Mouse (Mus musculus): ENCODE results near the gene Gm15262.
"Not testable (repeated sequence)": the region's sequence is repeated elsewhere in the genome, so short reads cannot be mapped to it uniquely, and the experiment has no call there.

Gene Gm15262

DNA sequence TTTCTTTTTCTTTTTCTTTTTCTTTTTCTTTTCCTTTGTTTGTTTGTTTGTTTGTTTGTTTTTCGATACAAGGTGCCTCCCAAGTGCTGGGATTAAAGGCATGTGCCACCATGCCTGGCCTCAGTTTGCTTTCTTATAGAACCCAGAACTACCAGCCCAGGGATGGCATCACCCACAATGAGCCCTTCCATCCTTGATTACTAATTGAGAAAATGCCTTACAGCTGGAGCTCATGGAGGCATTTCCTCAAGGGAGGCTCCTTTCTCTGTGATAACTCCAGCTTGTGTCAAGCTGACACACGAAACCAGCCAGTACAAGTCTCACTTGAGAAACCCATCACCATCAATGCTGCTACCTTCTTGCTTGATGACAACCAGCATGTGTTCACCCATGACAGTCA lies at the start of gene Gm15262:
Gene Gm15262 (plus strand): TSS at position 301 of the 400 bp plus-strand sequence.
- not testable (repeated sequence) for DNase-seq (ENCODE audit: low spot score in 2 of 2)

DNA sequence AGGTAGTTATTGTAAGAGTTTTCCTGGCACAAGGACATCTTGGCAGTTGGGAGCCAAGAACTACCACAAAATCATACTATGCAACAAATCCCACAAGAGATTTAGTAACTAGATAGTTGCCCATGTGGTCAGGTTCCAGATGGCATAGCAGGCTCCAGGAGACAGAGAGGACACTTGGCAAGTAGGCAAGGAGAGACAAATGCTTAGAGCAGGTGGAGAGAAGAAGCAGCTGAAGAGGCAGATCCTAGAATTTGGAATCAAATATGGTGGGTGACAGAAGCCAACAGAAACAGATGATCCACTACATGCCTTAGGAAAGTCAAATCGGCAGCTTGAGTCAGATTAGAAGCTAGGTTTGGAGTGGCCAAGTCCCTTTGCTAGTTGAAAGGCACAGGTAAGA lies 20.9 kb downstream of the Gm15262 start:
- DNase-seq (ENCODE audit: low spot score in 2 of 2) = no peak

DNA sequence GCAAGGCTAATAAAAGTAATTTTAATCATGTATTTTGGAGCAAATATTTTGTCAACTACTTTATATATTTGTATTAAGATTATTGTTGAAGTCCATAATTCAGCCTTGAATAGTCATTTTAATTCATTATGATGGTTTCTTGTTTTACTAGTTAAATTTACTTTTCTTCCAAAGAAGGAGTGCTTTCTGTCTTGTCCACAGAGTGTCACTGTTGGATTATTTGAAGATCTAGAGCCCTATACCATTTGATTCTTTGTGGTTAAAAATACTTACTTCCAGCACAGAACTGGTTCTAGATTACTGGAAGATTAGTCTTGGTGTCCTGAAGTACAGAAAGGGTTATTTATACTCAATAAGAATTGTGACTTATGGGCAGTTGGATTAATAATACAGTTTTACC lies 29.2 kb downstream of the Gm15262 start:
- DNase-seq (ENCODE audit: low spot score in 2 of 2) = no peak

DNA sequence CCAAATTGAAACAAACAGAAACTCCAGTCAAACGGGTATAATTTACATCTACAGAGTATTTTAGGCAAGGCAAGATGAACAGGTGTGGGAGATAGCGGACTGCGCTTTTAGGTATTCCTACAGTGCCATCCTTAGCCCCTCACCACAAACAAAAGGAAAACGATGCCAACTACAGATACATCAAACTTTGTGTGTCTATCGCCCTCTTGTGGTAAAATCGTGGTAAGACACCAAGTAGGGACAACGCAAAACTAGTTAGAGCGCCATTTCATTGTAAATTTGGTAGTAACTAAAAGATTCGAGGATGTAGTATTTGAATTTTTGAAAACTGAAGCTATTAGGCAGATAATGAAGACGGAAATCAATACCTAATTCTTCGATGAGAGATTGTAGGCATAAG lies 83.7 kb downstream of the Gm15262 start:
- no peak for DNase-seq (ENCODE audit: low spot score in 2 of 2)

DNA sequence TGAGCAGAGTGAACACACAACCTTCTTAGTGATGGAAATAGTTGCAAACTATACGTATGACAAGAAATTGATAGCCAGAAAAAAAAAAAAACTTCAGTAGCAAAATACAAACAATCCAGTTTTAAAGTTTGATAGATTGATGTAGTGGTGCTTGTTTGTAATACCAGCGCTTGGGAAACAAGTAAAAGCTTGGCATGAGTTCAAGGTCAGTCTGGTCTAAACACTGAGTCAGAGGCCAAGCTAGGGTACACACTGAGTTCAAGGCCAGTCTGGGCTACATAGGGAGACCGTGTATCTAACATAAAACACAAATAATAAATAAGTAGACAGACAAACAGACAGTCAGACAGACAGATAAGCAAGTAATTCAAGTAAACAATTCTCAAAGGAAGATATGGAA lies 84.2 kb downstream of the Gm15262 start:
- no peak for DNase-seq (ENCODE audit: low spot score in 2 of 2)

DNA sequence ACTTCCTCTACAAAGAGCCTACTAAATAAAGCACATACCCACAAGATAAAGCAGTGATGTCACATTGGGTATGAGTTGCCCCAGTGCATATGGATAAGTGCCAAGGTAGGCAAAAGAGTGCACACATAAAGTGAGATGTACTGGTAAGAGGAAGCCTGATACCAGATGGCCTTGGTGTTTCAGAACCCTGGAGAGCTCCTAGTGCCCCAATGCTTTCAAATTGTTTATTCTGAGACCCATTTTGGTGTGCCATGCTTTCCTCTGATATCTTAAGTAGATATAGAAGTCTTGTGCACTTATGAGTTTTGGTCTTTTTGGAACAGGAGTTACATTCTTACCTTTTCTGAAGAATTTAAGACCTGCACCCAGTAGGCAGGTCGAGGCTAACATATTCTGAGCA lies 88.3 kb downstream of the Gm15262 start:
- peak in 1 of 2 experiments; percentile 11 for DNase-seq (ENCODE audit: low spot score in 2 of 2)

DNA sequence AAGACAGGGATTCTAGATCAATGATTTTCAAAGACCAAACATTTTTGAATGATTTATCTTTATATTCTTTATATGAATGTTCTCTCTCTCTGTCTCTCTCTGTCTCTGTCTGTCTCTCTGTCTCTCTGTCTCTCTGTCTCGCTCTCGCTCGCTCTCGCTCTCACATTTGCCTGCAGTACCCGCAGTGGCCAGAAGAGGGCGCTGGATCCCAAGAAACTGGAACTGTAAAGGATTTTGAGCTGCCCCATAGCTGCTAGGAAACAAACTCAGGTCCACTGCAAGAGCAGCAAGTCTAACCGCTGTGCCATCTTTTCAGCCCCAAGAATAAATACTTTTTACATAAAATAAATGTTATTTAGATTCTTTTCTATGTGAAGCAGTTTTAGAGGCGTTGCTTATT lies 98.5 kb downstream of the Gm15262 start:
- peak; percentile 35 to 45 for DNase-seq (ENCODE audit: low spot score in 2 of 2)

DNA sequence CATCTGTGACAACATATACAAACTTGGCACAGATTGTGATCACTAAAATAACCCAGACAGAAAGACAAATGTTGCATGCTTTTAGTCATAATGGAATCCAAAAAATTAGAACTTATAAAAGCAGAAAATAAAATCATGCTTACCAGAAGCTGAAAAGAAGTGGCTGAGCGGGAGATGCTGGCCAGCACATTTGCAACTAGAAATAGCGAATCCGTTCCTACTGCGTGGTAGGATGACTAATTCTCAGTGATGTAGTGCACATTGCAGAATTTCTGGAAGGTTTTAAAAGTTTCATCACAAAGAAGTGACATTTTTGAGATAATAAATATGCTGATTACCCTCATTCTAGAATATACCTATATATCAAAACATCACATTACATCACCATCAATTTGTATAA lies 100.7 kb downstream of the Gm15262 start:
- DNase-seq (ENCODE audit: low spot score in 2 of 2) = no peak

DNA sequence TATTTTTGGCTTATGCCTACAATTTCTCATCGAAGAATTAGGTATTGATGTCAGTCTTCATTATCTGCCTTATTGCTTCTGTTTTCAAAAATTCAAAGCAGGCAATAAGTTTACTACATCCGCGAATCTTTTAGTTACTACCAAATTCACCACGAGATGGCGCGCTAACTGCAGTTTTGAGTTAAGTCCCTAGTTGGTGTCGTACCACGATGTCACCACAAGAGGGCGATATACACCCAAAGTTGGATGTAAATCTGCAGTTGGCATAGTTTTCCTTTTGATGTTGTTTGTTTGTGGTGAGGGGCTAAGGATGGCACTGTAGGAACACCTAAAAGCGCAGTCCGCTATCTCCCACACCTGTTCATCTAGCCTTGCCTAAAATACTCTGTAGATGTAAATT lies 111.9 kb downstream of the Gm15262 start:
- DNase-seq (ENCODE audit: low spot score in 2 of 2) = peak; percentile 48 to 80

DNA sequence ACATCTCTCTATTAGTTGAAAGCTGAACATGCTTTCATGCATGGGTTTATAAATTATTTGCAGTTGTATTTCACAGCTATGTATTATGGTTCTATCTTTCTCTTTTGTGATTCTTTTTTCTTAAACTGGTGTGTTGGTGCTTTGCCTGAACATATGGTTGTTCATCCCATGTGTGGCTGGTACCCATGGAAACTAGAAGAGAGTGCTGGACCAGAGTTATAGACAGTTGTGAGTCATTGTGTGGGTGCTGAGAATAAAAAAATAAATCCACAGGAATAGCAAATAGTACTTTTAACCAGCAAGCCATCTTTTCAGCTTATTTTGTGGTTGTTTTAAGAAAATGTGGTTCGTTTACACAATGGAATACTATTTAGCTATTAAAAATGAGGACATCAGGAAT lies 123.9 kb downstream of the Gm15262 start:
- no peak for DNase-seq (ENCODE audit: low spot score in 2 of 2)
